Mouse (Mus musculus) embryonic fibroblast, embryonic 13.5 days (primary cell): ENCODE results near the gene Slc25a26.

ENCODE experiments used
- CTCF ChIP-seq: IDR thresholded peaks from 2 replicates; pipeline ENCODE4 v1.5.1; 2011; ENCODE audit warnings: mild to moderate bottlenecking, control low read depth, low read length, moderate library complexity, borderline replicate concordance; ENCODE audit not compliant: insufficient read depth
- POLR2A ChIP-seq: IDR thresholded peaks from 2 replicates; pipeline ENCODE4 v1.6.1; 2011; ENCODE audit warnings: low read depth, mild to moderate bottlenecking, control low read depth, low read length, moderate library complexity

GRCm38 (mm10) chr6:94598421-94598820 lies 98.3 kb downstream of the Slc25a26 start:
- TF ChIP-seq POLR2A (no peak), CTCF (no peak)
